Mouse (Mus musculus): ENCODE results near the gene Smarca2.

- TF ChIP-seq CTCF (IDR thresholded peaks at IDR 0.05; ENCODE audit: extremely low read depth, insufficient read depth, low read length): no peak
- no peak for TF ChIP-seq POLR2A (IDR thresholded peaks at IDR 0.05; ENCODE audit: extremely low read depth, insufficient read depth, low read length)
Observed at GRCm38 (mm10) chr19:26568236-26568635, 36.6 kb upstream of the Smarca2 start.

Data from cortical plate, adult 2 months (tissue).